Mouse (Mus musculus): ENCODE data around the gene Meis1. TPM values are rescaled to one million over a fixed set of nuclear protein-coding genes. Genes with fewer than 3 reads are reported as not detected.

The Meis1 gene
- total and polyA plus RNA-seq, 3 experiments = 8.2 to 16.5 TPM; not detected in 1

DNA sequence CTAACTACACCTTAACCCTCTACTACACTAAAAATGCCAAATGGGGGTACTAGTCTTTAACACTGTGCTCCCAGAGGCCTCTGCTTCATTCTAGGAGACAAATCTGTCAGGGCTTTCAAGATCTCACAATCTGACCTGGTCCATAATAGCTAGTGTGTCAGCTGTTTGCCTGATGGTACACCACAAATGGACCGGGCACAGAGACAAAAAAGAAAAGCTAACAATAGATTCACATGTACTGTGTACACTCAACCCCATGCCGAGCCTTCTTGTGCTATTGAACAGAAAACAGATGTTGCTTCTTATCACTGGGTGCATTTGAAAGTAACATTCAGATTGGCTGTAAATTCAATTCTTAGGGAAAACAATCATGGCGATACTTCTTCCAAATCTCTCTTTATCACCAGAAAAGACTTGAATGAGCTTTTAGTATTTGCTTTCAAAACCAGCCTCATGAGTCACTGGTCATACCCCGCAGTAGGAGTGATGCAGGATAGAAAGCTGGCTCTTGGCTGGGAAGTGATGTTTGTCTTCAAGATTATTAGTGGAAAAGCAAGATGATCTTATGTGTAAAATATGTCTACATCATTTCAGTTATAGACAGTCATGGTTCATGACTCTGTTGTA, 30.0 kb downstream of the Meis1 start:
- Histone ChIP-seq H3K27ac (ENCODE audit: control insufficient read depth, low read depth, low read length) (no peak overlapping the region), H3K9ac (ENCODE audit: control insufficient read depth, low read depth, low read length, poor library complexity, severe bottlenecking) (no peak overlapping the region), H3K4me1 (ENCODE audit: control insufficient read depth in 1 of 2, insufficient read depth in 2 of 2, low read length in 2 of 2) (peaks cover 0 to 8% of the 10 kb centered on the region in 2 experiments; a peak in 3 of 4 replicates), H3K36me3 (ENCODE audit: control insufficient read depth in 1 of 2, insufficient read depth in 2 of 2, low read length in 2 of 2) (peaks cover 3 to 6% of the 10 kb centered on the region in 2 experiments; a peak in 3 of 4 replicates), H3K27me3 (ENCODE audit: control insufficient read depth in 1 of 2, insufficient read depth in 2 of 2, low read length in 2 of 2) (no peaks in the 10 kb centered on the region), H3K79me2 (ENCODE audit: control insufficient read depth, insufficient read depth, low read length, poor library complexity) (no peaks in the 10 kb centered on the region), H3K9me3 (replicated peaks; ENCODE audit: insufficient read depth, low read length) (no peaks in the 10 kb centered on the region), H3K4me3 (ENCODE audit: control insufficient read depth in 1 of 2, insufficient read depth in 1 of 2, low read depth in 2 of 2, low read length in 2 of 2) (no peak overlapping the region)
- TF ChIP-seq RAD21 (IDR thresholded peaks at IDR 0.05; ENCODE audit: low read depth, low read length) (no peak), NELFE (IDR thresholded peaks at IDR 0.05; ENCODE audit: low read depth, low read length) (no peak), GATA1 (IDR thresholded peaks at IDR 0.05; ENCODE audit: low read depth, low read length) (no peak)
- DNase-seq (ENCODE audit: low read depth, low spot score) = no peak

DNA sequence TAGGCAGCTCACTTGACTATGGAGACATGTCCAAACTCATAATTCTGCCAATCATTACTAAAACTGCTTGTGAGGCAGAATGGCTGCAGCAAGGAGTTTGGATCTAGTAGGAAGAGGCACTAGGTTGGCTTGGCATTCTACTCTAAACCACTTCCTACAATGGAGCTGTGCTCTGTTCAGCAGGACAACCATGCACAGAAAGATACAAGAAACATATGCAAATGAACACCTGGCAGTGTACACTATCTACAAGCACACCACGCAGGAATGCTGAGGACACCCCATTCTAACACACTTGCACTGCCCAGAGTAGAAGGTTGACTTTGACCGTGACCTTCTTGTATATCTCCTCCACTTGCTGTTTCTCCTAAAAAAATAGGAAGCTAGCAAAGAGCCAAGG, 35.0 kb downstream of the Meis1 start:
- Histone ChIP-seq H3K79me2 (ENCODE audit: control insufficient read depth, insufficient read depth, low read length, poor library complexity) (no peaks in the 10 kb centered on the region; the same call in 1 of the 2 replicates), H3K4me3 (ENCODE audit: control insufficient read depth in 1 of 2, insufficient read depth in 1 of 2, low read depth in 2 of 2, low read length in 2 of 2) (no peak overlapping the region), H3K9ac (ENCODE audit: control insufficient read depth, low read depth, low read length, poor library complexity, severe bottlenecking) (no peak overlapping the region), H3K36me3 (ENCODE audit: control insufficient read depth in 1 of 2, insufficient read depth in 2 of 2, low read length in 2 of 2) (peaks cover 3 to 40% of the 10 kb centered on the region in 2 experiments; a peak in 3 of 4 replicates), H3K27ac (ENCODE audit: control insufficient read depth, low read depth, low read length) (no peak overlapping the region), H3K4me1 (ENCODE audit: control insufficient read depth in 1 of 2, insufficient read depth in 2 of 2, low read length in 2 of 2) (peaks cover 22 to 28% of the 10 kb centered on the region in 2 experiments), H3K27me3 (ENCODE audit: control insufficient read depth in 1 of 2, insufficient read depth in 2 of 2, low read length in 2 of 2) (no peaks in the 10 kb centered on the region), H3K9me3 (replicated peaks; ENCODE audit: insufficient read depth, low read length) (no peaks in the 10 kb centered on the region)
- peak; percentile 52 for DNase-seq (ENCODE audit: low read depth, low spot score)
- no peak for TF ChIP-seq POLR2AphosphoS5 (IDR thresholded peaks at IDR 0.05; ENCODE audit: borderline replicate concordance, low read depth, low read length)
- TF ChIP-seq ETS1 (IDR thresholded peaks at IDR 0.05; ENCODE audit: low read depth, low read length) = 0 out of 2 replicates have a peak, but pooled peaks have one; percentile 43
- TF ChIP-seq TCF12 (IDR thresholded peaks at IDR 0.05; ENCODE audit: low read depth, low read length) = peak; percentile 73; the same call in 1 of the 2 replicates
- TF ChIP-seq MYB (IDR thresholded peaks at IDR 0.05; ENCODE audit: low read depth, low read length) = no peak
- TF ChIP-seq BHLHE40 (IDR thresholded peaks at IDR 0.05; ENCODE audit: borderline replicate concordance, low read depth, low read length) = no peak
- TF ChIP-seq TAL1 (IDR thresholded peaks at IDR 0.05; ENCODE audit: low read length) = 0 out of 2 replicates have a peak, but pooled peaks have one; percentile 11
- no peak for TF ChIP-seq ELF1 (IDR thresholded peaks at IDR 0.05; ENCODE audit: low read depth, low read length)
- TF ChIP-seq ZKSCAN1 (IDR thresholded peaks at IDR 0.05; ENCODE audit: low read depth, low read length) = no peak

DNA sequence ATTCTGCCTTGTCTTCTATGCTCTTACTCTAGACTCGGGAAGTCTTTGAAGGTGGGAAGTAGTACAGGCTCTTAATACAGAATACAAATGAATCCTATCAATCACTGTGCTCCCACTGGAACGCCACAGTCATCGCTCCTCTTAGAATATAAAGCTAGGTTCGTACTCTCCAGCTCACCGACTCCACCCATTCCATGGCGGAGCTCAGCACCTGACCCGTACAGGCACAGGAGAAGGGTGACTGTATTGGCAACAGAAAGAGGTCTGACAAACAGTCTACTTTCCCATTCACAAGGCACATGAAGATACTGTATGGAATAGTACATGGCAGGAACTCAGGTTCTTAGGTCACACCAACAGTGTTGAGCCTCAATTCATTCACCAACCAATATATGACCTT, 35.5 kb downstream of the Meis1 start:
- H3K27me3 ChIP-seq (ENCODE audit: control insufficient read depth in 1 of 2, insufficient read depth in 2 of 2, low read length in 2 of 2) = no peaks in the 10 kb centered on the region
- no peaks in the 10 kb centered on the region; the same call in 1 of the 2 replicates for H3K79me2 ChIP-seq (ENCODE audit: control insufficient read depth, insufficient read depth, low read length, poor library complexity)
- H3K4me3 ChIP-seq (ENCODE audit: control insufficient read depth in 1 of 2, insufficient read depth in 1 of 2, low read depth in 2 of 2, low read length in 2 of 2) = no peak overlapping the region
- H3K4me1 ChIP-seq (ENCODE audit: control insufficient read depth in 1 of 2, insufficient read depth in 2 of 2, low read length in 2 of 2) = peaks cover 22 to 28% of the 10 kb centered on the region in 2 experiments
- TF ChIP-seq ZMIZ1 (IDR thresholded peaks at IDR 0.05; ENCODE audit: low read depth, low read length) (no peak), ZKSCAN1 (IDR thresholded peaks at IDR 0.05; ENCODE audit: low read depth, low read length) (no peak), MXI1 (IDR thresholded peaks at IDR 0.05; ENCODE audit: low read depth, low read length) (no peak), E2F4 (IDR thresholded peaks at IDR 0.05; ENCODE audit: borderline replicate concordance, low read depth, low read length) (no peak), GATA1 (IDR thresholded peaks at IDR 0.05; ENCODE audit: low read depth, low read length) (no peak), ETS1 (IDR thresholded peaks at IDR 0.05; ENCODE audit: low read depth, low read length) (no peak)
- H3K27ac ChIP-seq (ENCODE audit: control insufficient read depth, low read depth, low read length) = no peak overlapping the region
- H3K36me3 ChIP-seq (ENCODE audit: control insufficient read depth in 1 of 2, insufficient read depth in 2 of 2, low read length in 2 of 2) = peaks cover 3 to 40% of the 10 kb centered on the region in 2 experiments; a peak in 3 of 4 replicates
- no peaks in the 10 kb centered on the region for H3K9me3 ChIP-seq (replicated peaks; ENCODE audit: insufficient read depth, low read length)
- no peak for DNase-seq (ENCODE audit: low read depth, low spot score)
- no peak overlapping the region for H3K9ac ChIP-seq (ENCODE audit: control insufficient read depth, low read depth, low read length, poor library complexity, severe bottlenecking)
